Mouse (Mus musculus) left cerebral cortex, adult 11 months (tissue): ENCODE measurements at regions not wholly inside any gene's neighbourhood (a gene's known extent, or its start where the extent isn't known, plus 50 kb on each side); places are given as distances from the start of the nearest gene placed in this dataset.

Experiments
- DNase-seq: peaks from one replicate; pipeline ENCODE4 v3.0.0; 2022; ENCODE audit warnings: low spot score

DNA sequence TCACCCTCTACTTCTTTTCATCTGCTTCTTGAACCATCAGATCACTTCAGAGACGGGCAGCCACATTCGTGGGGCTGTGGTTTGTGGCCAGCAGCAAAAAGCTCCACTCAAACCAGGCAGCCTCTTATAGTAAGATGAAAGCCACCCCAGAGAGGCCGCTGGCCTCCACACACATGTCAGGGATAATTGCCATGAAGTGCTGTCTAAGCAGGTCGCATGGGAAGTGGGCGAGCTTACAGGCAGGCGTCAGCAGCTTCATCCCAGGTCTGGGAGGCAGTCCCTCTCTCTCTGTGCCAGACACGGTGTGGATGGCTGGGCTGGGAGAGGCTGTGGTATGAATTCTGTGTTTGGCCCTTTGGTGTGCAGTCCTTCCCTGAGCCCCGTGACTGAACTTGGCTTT lies 358.4 kb upstream of the Kcnab2 start:
- DNase-seq = no peak

- DNase-seq = no peak
Measured at GRCm38 (mm10) chr4:152834421-152835110, 356.9 kb upstream of the Kcnab2 start.

- DNase-seq = no peak
Measured at GRCm38 (mm10) chr4:152833411-152834310, 356.0 kb upstream of the Kcnab2 start.

DNA sequence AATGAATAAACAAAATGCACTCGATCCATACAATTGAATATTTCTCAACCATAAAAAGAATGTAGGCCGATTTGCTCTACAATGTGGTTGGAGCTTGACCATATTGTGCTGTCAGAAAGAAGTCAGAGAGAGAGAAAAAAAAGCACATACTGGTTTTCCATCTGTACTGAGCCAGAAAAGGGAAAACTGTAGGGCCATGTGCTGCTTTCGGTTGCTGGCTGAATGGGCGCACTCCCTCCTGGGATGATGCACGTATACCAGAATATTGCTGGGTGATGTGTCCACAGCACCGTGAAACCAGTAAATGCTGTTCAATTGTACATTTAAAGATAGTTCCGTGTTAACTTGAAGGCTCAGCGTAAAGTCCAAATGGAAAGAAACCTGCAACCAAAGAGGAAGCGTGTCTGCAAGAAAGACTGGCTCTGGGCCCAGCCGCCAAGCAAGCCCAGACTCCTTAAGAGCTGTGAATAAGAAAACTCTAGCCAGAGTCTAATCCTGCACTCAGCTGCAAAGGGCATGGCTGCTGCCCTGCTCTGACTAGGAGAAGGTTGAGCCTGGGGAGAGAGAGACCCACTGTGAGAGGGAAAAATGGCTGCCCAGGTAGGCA lies 355.2 kb upstream of the Kcnab2 start:
- no peak for DNase-seq

GRCm38 (mm10) chr4:152825185-152825584 lies 347.5 kb upstream of the Kcnab2 start:
- DNase-seq = no peak

- peak; percentile 45 for DNase-seq
Measured at GRCm38 (mm10) chr4:152816139-152816757, 338.6 kb upstream of the Kcnab2 start.

DNA sequence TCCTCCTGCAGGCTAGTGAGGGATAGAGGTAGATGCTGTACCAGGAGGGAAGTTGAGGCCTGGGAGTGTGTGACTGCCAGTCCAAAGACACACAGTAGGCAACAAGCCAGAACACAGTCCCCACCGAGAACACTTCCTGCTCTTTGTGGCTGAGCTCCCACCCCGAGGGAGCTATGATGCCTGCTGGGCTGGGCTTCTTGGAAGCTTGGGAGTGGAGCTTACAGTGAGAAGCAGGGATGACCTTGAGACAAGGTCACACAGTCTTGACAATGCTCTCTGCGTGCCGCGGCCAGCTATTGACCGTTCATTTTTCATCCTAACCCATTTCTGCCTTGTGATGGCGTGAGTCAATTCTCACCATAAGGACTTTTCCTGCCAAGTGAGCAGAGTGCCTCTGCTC lies 328.9 kb upstream of the Kcnab2 start:
- DNase-seq = no peak

GRCm38 (mm10) chr4:152799392-152799791 lies 321.7 kb upstream of the Kcnab2 start:
- no peak for DNase-seq

DNA sequence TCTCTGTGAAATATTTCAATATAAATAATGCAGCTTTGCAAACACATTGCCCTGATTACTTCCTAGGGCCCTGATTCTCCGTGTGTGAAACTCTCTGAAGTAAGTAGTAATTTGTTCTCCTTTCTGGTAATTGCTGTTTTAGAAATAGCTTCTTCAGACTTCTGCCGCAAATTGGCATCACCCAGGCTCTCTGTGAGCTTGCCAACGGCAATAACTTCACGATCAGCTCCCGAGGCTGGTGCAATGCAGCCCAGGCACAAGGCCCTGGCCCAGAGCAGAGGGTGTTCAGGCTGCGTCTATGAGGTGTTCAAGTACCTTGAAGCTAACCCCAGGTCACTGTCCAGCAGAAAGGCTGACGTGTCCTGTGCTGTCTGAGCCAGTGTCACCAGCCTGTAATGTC lies 310.8 kb upstream of the Kcnab2 start:
- DNase-seq = peak; percentile 29

GRCm38 (mm10) chr4:152784972-152785371 lies 307.3 kb upstream of the Kcnab2 start:
- DNase-seq = no peak

- DNase-seq = no peak
Measured at GRCm38 (mm10) chr4:152779526-152779925, 301.9 kb upstream of the Kcnab2 start.

DNA sequence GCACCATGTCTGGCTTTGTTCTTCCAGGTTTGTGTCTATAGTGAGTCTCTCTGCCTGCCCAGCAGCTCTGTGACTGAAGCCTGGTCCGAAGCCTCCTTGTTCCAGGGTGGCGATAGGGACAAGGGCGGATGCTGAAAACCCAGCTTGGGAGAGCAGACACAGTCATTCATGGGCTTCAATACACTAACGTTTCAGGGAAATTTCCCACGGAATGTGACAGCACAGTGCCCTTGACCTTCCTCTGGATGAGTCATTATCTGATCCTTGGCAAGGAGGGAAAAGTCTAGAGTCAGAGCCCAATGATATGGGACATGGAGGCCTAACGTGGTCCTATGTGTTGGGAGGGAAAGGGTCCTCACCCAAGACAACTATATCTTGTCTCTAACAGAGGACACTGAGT lies 298.1 kb upstream of the Kcnab2 start:
- DNase-seq = no peak

- no peak for DNase-seq
Measured at GRCm38 (mm10) chr4:152771386-152771785, 293.7 kb upstream of the Kcnab2 start.

DNA sequence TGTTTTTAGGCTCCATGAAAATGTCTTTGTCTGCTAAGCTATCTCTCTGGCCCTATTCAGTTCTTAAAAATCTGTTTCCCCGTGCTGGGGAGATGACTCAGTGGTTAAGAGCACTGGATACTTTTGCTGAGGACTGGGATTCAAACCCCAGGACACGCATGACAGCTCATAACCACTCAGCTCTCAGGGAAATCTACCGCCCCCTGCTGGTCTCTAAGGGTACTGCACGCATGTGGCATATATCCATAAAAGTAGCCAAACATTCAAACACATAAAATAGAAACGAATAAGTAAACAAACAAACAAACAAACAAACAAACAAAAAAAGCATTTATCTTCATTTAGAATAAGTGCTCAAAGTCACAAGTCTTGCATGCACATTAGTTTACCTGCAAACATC lies 289.7 kb upstream of the Kcnab2 start:
- DNase-seq = no peak

DNA sequence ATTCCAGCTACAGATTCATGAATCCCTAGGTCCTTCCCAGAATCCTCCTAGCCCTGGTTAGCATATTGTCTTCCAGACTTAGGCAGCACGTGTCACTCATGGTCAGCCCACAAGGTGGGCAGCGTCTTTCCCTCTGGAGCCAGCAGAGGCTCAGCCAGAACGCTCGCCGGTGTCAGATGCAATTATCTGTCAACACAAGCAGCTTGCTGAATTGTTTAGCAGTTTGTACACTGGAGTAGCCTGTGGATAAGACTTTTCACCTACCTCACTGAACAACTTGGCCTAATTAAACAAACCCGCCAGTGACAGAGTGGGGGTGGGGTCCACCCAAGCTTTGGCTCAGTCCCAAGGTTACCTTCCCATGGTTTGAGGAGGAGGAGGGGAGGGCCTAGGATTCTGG lies 285.4 kb upstream of the Kcnab2 start:
- DNase-seq = no peak

GRCm38 (mm10) chr4:152762576-152762975 lies 284.9 kb upstream of the Kcnab2 start:
- DNase-seq = no peak

GRCm38 (mm10) chr4:152757191-152757590 lies 279.5 kb upstream of the Kcnab2 start:
- no peak for DNase-seq

- no peak for DNase-seq
Measured at GRCm38 (mm10) chr4:152756535-152756934, 278.9 kb upstream of the Kcnab2 start.

- no peak for DNase-seq
Measured at GRCm38 (mm10) chr4:152755756-152756155, 278.1 kb upstream of the Kcnab2 start.

- DNase-seq = no peak
Measured at GRCm38 (mm10) chr4:152744366-152744765, 266.7 kb upstream of the Kcnab2 start.

DNA sequence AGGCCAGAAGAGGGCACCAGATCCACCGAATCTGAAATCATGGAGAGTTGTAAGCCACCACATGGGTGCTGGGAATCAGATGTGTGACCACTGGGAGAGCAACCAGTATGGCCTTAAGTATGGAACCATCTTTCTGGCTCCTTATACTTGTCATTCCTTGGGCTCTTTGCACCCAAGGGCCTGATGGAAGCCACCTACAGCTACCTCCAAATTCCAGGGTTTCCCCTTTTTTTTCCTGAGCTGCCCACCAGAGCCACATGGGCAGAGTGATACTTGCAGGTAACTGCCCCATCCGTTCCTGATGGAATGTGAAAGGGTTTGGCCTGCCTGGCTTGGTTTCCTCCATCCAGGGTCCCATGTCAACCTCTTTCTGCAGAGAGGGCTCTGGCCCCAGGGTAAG lies 255.3 kb upstream of the Kcnab2 start:
- DNase-seq = no peak

- peak; percentile 58 for DNase-seq
Measured at GRCm38 (mm10) chr4:152731988-152732387, 254.3 kb upstream of the Kcnab2 start.
